Comparison of ENCODE assay signal across 24 mouse cellular contexts in the genomic region with DNA sequence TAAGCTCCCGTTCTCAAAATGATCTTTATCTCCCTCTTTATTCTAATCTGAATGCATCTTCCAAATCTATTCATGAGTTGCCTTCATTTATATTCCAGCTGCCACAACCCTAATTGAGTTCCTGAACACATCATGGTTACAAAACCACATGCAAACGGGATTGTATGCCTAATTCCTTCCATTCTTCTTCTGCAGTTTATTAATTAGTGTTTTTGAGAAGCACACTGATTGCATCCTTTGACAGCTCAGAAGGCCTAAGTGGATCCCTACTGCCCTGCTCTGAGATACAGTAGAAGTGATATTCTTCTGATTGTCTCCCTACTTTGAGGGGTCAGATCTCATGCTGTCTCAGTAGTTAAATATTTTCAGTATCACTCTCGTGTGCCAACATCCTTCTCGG.
DNase-seq lines count a peak whose midpoint lies in the region; ATAC-seq and TF ChIP-seq lines count a peak whose summit lies in the region.
"Had no signal": no experiment of that assay in that cellular context is flagged by ENCODE, and none has a peak within 500 bp of the region (broad histone marks: within the 10 kb centered on the region; RNA-seq: fewer than 3 reads in every experiment).

No protein-coding gene starts in this region.

- TF ChIP-seq POLR2A in brain, embryonic 14.5 days (IDR thresholded peaks at IDR 0.05; ENCODE audit: borderline replicate concordance, extremely low read depth, insufficient read depth, insufficient read length, poor library complexity, severe bottlenecking) = no peak

- H3K9me3 ChIP-seq in forebrain, embryonic 14.5 days (replicated peaks; ENCODE audit: control insufficient read depth, low read length) = no peaks in the 10 kb centered on the region
- no peaks in the 10 kb centered on the region for H3K9me3 ChIP-seq in forebrain, embryonic 16.5 days (ENCODE audit: control insufficient read depth, low read length)
- no peaks in the 10 kb centered on the region for H3K9me3 ChIP-seq in forebrain, embryonic 15.5 days
- no peaks in the 10 kb centered on the region for H3K9me3 ChIP-seq in forebrain, embryonic 13.5 days (replicated peaks)
- H3K9me3 ChIP-seq: G1E had no signal

- no peak for ATAC-seq in forebrain, embryonic 14.5 days
- ATAC-seq in forebrain, embryonic 16.5 days = no peak
- peak; percentile 46; the same call in 1 of the 2 replicates for ATAC-seq in forebrain, embryonic 15.5 days (replicated peaks)
- no peak for ATAC-seq in forebrain, embryonic 13.5 days
- ATAC-seq: activated CD4-positive, CD25-positive, alpha-beta regulatory T cell, adult 4 months; CD4-positive, CD25-positive, alpha-beta regulatory T cell, adult 4 months; Patski had no signal

- no peak overlapping the region for H3K4me2 ChIP-seq in forebrain, embryonic 14.5 days (ENCODE audit: low read length)
- no peak overlapping the region for H3K4me2 ChIP-seq in forebrain, embryonic 16.5 days (ENCODE audit: low read length)
- no peak overlapping the region for H3K4me2 ChIP-seq in forebrain, embryonic 15.5 days (replicated peaks)
- no peak overlapping the region for H3K4me2 ChIP-seq in forebrain, embryonic 13.5 days

- WGBS in forebrain, embryonic 14.5 days = 25% methylated on average over 4 of the region's 4 CpGs
- WGBS in forebrain, embryonic 16.5 days = 19% methylated on average over 4 of the region's 4 CpGs
- WGBS in forebrain, embryonic 15.5 days = 21% methylated on average over 4 of the region's 4 CpGs
- 29% methylated on average over 4 of the region's 4 CpGs for WGBS in forebrain, embryonic 13.5 days

- no peaks in the 10 kb centered on the region for H3K36me3 ChIP-seq in forebrain, embryonic 14.5 days (ENCODE audit: control insufficient read depth, insufficient read depth, low read length)
- H3K36me3 ChIP-seq in forebrain, embryonic 16.5 days (ENCODE audit: control insufficient read depth, insufficient read depth) = no peaks in the 10 kb centered on the region
- no peaks in the 10 kb centered on the region for H3K36me3 ChIP-seq in forebrain, embryonic 15.5 days
- H3K36me3 ChIP-seq in forebrain, embryonic 13.5 days (ENCODE audit: poor library complexity, severe bottlenecking) = no peaks in the 10 kb centered on the region
- H3K36me3 ChIP-seq: G1E had no signal

- H3K27me3 ChIP-seq in forebrain, embryonic 14.5 days (replicated peaks; ENCODE audit: control insufficient read depth, insufficient read depth, low read length) = no peaks in the 10 kb centered on the region
- no peaks in the 10 kb centered on the region for H3K27me3 ChIP-seq in forebrain, embryonic 16.5 days (replicated peaks; ENCODE audit: control insufficient read depth, insufficient read depth, low read length)
- H3K27me3 ChIP-seq in forebrain, embryonic 15.5 days = no peaks in the 10 kb centered on the region
- no peaks in the 10 kb centered on the region for H3K27me3 ChIP-seq in forebrain, embryonic 13.5 days
- H3K27me3 ChIP-seq: CH12.LX, Patski had no signal

- H3K4me1 ChIP-seq in forebrain, embryonic 14.5 days (ENCODE audit: control insufficient read depth, insufficient read depth, low read length) = no peaks in the 10 kb centered on the region
- H3K4me1 ChIP-seq in forebrain, embryonic 16.5 days (replicated peaks; ENCODE audit: control insufficient read depth, insufficient read depth, low read length) = no peaks in the 10 kb centered on the region
- no peaks in the 10 kb centered on the region for H3K4me1 ChIP-seq in forebrain, embryonic 15.5 days
- H3K4me1 ChIP-seq in forebrain, embryonic 13.5 days = no peaks in the 10 kb centered on the region

- no peak overlapping the region for H3K27ac ChIP-seq in forebrain, embryonic 14.5 days (ENCODE audit: low read depth, low read length)
- no peak overlapping the region for H3K27ac ChIP-seq in forebrain, embryonic 16.5 days (ENCODE audit: low read length)
- no peak overlapping the region; the same call in 1 of the 2 replicates for H3K27ac ChIP-seq in forebrain, embryonic 15.5 days (replicated peaks)
- H3K27ac ChIP-seq in forebrain, embryonic 13.5 days = no peak overlapping the region

- DNase-seq in forebrain, embryonic 14.5 days (ENCODE audit: low spot score) = peak; percentile 30
- DNase-seq in Muller cell, postnatal 12 days (ENCODE audit: inconsistent ontology term) = peak; percentile 77
- DNase-seq in brain, embryonic 14.5 days (ENCODE audit: low read depth) = peak; percentile 55
- no peak for DNase-seq in right cerebral cortex, postnatal 36 days (ENCODE audit: low spot score in 2 of 2)
- DNase-seq in frontal cortex, postnatal 10 days (ENCODE audit: low spot score in 2 of 2) = no peak
- DNase-seq: adrenal gland, adult 2 months; adrenal gland, adult 8-10 months; adrenal gland, postnatal 10 days; adrenal gland, postnatal 14 days; adrenal gland, postnatal 25 days; adrenal gland, postnatal 36 days; B cell, adult 2 months; cerebellum, adult 11 months; cerebellum, adult 11-12 months; cerebellum, adult 18-20 months; cerebellum, adult 2 months had no signal

- TF ChIP-seq CTCF in brain, embryonic 14.5 days (IDR thresholded peaks at IDR 0.05; ENCODE audit: borderline replicate concordance, extremely low read depth, insufficient read depth, insufficient read length) = no peak

- H3K4me3 ChIP-seq in forebrain, embryonic 14.5 days (ENCODE audit: low read depth, low read length) = no peak overlapping the region
- no peak overlapping the region for H3K4me3 ChIP-seq in forebrain, embryonic 16.5 days (replicated peaks; ENCODE audit: low read length)
- no peak overlapping the region for H3K4me3 ChIP-seq in forebrain, embryonic 15.5 days
- H3K4me3 ChIP-seq in forebrain, embryonic 13.5 days = no peak overlapping the region

- no peak overlapping the region for H3K9ac ChIP-seq in forebrain, embryonic 14.5 days (ENCODE audit: low read length)
- no peak overlapping the region for H3K9ac ChIP-seq in forebrain, embryonic 16.5 days (replicated peaks; ENCODE audit: low read depth, low read length)
- no peak overlapping the region for H3K9ac ChIP-seq in forebrain, embryonic 15.5 days (replicated peaks)
- H3K9ac ChIP-seq in forebrain, embryonic 13.5 days = no peak overlapping the region

Comparison
In these comparisons a context has a peak if more than half of its experiments do, and no peak if none do; other contexts are left out.
1. DNase-seq: peak in forebrain, embryonic 14.5 days (single experiment), Muller cell, postnatal 12 days (single experiment) and brain, embryonic 14.5 days (single experiment); none in right cerebral cortex, postnatal 36 days (0 of 2) and frontal cortex, postnatal 10 days (0 of 2).